Mouse (Mus musculus) bone marrow, adult 2 months (tissue): ENCODE results near the gene Pip5k1c.

ENCODE experiments used
- CTCF ChIP-seq: fragments of 200-500 bp; IDR thresholded peaks from 2 replicates; pipeline ENCODE4 v1.5.1; 2011; ENCODE audit warnings: low read length, control low read depth; ENCODE audit not compliant: control insufficient read depth, insufficient read depth
- POLR2A ChIP-seq: fragments of 200-500 bp; IDR thresholded peaks from 2 replicates; pipeline ENCODE4 v1.6.1; 2011; ENCODE audit warnings: low read depth, mild to moderate bottlenecking, control low read depth, low read length, borderline replicate concordance; ENCODE audit not compliant: control insufficient read depth

GRCm38 (mm10) chr10:81301321-81301720 lies 8.6 kb downstream of the Pip5k1c start:
- TF ChIP-seq POLR2A (no peak), CTCF (no peak)
